In the genomic region with DNA sequence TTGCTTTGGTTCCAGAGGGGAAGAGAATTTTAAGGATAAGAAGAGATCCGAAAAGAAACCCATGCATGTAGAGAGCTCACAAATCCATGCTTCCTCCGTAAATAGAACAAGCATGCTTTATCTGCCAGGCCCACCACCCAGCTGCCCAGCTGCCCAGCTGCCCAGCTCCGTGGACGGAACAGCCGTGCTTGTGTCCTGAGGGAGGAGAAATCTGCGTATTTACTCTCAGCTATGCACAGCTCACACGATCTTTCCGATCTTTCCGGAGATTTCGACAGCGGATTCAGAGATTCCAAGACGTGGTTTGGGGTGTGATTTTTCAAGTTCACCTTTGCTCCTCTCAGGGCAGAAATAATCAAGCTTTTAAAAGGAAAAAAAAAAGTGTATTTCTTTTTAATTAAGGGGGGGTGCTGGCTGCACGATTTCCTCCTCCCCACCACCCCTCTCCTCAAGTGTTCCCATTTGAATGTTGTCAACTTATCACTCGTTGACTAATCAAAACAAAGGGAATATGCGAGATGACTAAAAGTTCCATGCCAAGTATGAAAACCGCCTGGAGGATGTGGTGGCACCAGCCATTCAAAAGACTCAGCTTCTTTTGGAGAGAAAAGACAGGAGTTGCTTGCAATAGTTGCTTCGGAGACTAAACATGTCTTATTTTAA, we compare ENCODE assay signal across 9 mouse cellular contexts.
DNase-seq lines count a peak whose midpoint lies in the region; ATAC-seq lines count a peak whose summit lies in the region.
"Had no signal": no experiment of that assay in that cellular context is flagged by ENCODE, and none has a peak within 500 bp of the region (broad histone marks: within the 10 kb centered on the region; RNA-seq: fewer than 3 reads in every experiment).

No protein-coding gene starts in this region.

- no peak overlapping the region for H3K27ac ChIP-seq in heart, embryonic 14.5 days (replicated peaks in 1 of 2; ENCODE audit: control insufficient read depth in 1 of 2, insufficient read depth in 1 of 2, low read depth in 2 of 2, low read length in 2 of 2)
- H3K27ac ChIP-seq in forebrain, embryonic 16.5 days (ENCODE audit: low read length) = no peak overlapping the region
- H3K27ac ChIP-seq: liver, embryonic 15.5 days had no signal

- no peaks in the 10 kb centered on the region for H3K36me3 ChIP-seq in heart, embryonic 14.5 days (ENCODE audit: control insufficient read depth, insufficient read depth, low read length)
- H3K36me3 ChIP-seq in forebrain, embryonic 16.5 days (ENCODE audit: control insufficient read depth, insufficient read depth) = no peaks in the 10 kb centered on the region
- H3K36me3 ChIP-seq: liver, embryonic 15.5 days had no signal

- H3K4me2 ChIP-seq in heart, embryonic 14.5 days (ENCODE audit: low read length) = peak overlapping the region; percentile 55
- peak overlapping the region; percentile 44 for H3K4me2 ChIP-seq in forebrain, embryonic 16.5 days (ENCODE audit: low read length)
- H3K4me2 ChIP-seq: liver, embryonic 15.5 days had no signal

- peak overlapping the region; percentile 6 to 22; a peak in 2 of 4 replicates for H3K4me3 ChIP-seq in heart, embryonic 14.5 days (ENCODE audit: control insufficient read depth in 1 of 2, insufficient read depth in 1 of 2, low read depth in 1 of 2, low read length in 2 of 2)
- H3K4me3 ChIP-seq in forebrain, embryonic 16.5 days (replicated peaks; ENCODE audit: low read length) = peak overlapping the region; percentile 17
- H3K4me3 ChIP-seq: liver, embryonic 15.5 days had no signal

- DNase-seq in heart, adult 8-10 months (ENCODE audit: low spot score) = no peak
- DNase-seq in R1 (ENCODE audit: low read depth, low spot score) = peak; percentile 18
- peak; percentile 11 for DNase-seq in lung, postnatal 25 days (ENCODE audit: low spot score)
- DNase-seq in adrenal gland, postnatal 25 days = no peak
- no peak for DNase-seq in B cell, adult 2 months
- no peak for DNase-seq in thymus, postnatal 4 days

- H3K4me1 ChIP-seq in heart, embryonic 14.5 days (ENCODE audit: control insufficient read depth in 2 of 2, insufficient read depth in 2 of 2, low read length in 2 of 2) = peaks cover 2 to 3% of the 10 kb centered on the region in 2 experiments; a peak in 2 of 4 replicates
- H3K4me1 ChIP-seq in forebrain, embryonic 16.5 days (replicated peaks; ENCODE audit: control insufficient read depth, insufficient read depth, low read length) = peaks cover 12% of the 10 kb centered on the region
- H3K4me1 ChIP-seq: liver, embryonic 15.5 days had no signal

- 35% methylated on average over 17 of the region's 17 CpGs for WGBS in heart, embryonic 14.5 days
- WGBS in forebrain, embryonic 16.5 days = 34% methylated on average over 17 of the region's 17 CpGs

- no peaks in the 10 kb centered on the region for H3K27me3 ChIP-seq in heart, embryonic 14.5 days (ENCODE audit: control insufficient read depth, insufficient read depth, low read length)
- H3K27me3 ChIP-seq in forebrain, embryonic 16.5 days (replicated peaks; ENCODE audit: control insufficient read depth, insufficient read depth, low read length) = no peaks in the 10 kb centered on the region
- H3K27me3 ChIP-seq: liver, embryonic 15.5 days had no signal

- no peaks in the 10 kb centered on the region for H3K9me3 ChIP-seq in heart, embryonic 14.5 days (ENCODE audit: control insufficient read depth, low read length)
- H3K9me3 ChIP-seq in forebrain, embryonic 16.5 days (ENCODE audit: control insufficient read depth, low read length) = no peaks in the 10 kb centered on the region
- H3K9me3 ChIP-seq: liver, embryonic 15.5 days had no signal

- ATAC-seq in heart, embryonic 14.5 days (ENCODE audit: insufficient number of reproducible peaks, insufficient read depth, low FRiP score, low read depth) = no peak
- ATAC-seq in forebrain, embryonic 16.5 days = peak; percentile 64

- no peak overlapping the region for H3K9ac ChIP-seq in heart, embryonic 14.5 days (ENCODE audit: low read length)
- peak overlapping the region; percentile 33; the same call in 1 of the 2 replicates for H3K9ac ChIP-seq in forebrain, embryonic 16.5 days (replicated peaks; ENCODE audit: low read depth, low read length)
- H3K9ac ChIP-seq: liver, embryonic 15.5 days had no signal

Comparison
In these comparisons a context has a peak if more than half of its experiments do, and no peak if none do; other contexts are left out.
1. DNase-seq: peak in R1 (single experiment) and lung, postnatal 25 days (single experiment); none in heart, adult 8-10 months (single experiment), adrenal gland, postnatal 25 days (single experiment), B cell, adult 2 months (0 of 2) and thymus, postnatal 4 days (single experiment).